Mouse (Mus musculus): Measurements from ENCODE around the gene Rbm3. TPM values are rescaled to one million over a fixed set of nuclear protein-coding genes. Genes with fewer than 3 reads are reported as not detected.
A peak's percentile ranks its signal among the peaks of the same experiment; 100 is the strongest.
"Not testable (repeated sequence)": the region's sequence is repeated elsewhere in the genome, so short reads cannot be mapped to it uniquely, and the experiment has no call there.

The Rbm3 gene
- polyA plus RNA-seq, 1 experiment from 2014 or later = 405 TPM

- H3K9ac ChIP-seq (ENCODE audit: low read depth, low read length) = no peak overlapping the region
- no peak for ATAC-seq
- no peak overlapping the region for H3K4me3 ChIP-seq (ENCODE audit: low read length)
- H3K36me3 ChIP-seq (ENCODE audit: control insufficient read depth, insufficient read depth, low read length) = no peaks in the 10 kb centered on the region
- 48% methylated on average over 4 of the region's 4 CpGs for WGBS
- H3K27me3 ChIP-seq (replicated peaks; ENCODE audit: control insufficient read depth, insufficient read depth, low read length) = no peaks in the 10 kb centered on the region
- H3K4me2 ChIP-seq (ENCODE audit: low read depth, low read length) = no peak overlapping the region
- H3K27ac ChIP-seq (ENCODE audit: low read length) = peak overlapping the region; percentile 50
- peaks cover 3% of the 10 kb centered on the region; the same call in 1 of the 2 replicates for H3K4me1 ChIP-seq (ENCODE audit: control insufficient read depth, insufficient read depth, low read length)
- no peaks in the 10 kb centered on the region for H3K9me3 ChIP-seq (ENCODE audit: control insufficient read depth, low read length)
These were observed 46.2 kb downstream of the Rbm3 start for GRCm38 (mm10) chrX:8099435-8099834.

- H3K36me3 ChIP-seq (ENCODE audit: control insufficient read depth, insufficient read depth, low read length) = no peaks in the 10 kb centered on the region
- H3K4me3 ChIP-seq (ENCODE audit: low read length) = peak overlapping the region; percentile 37
- WGBS = 20% methylated on average over 19 of the region's 19 CpGs
- no peaks in the 10 kb centered on the region for H3K9me3 ChIP-seq (ENCODE audit: control insufficient read depth, low read length)
- peaks cover 3% of the 10 kb centered on the region; the same call in 1 of the 2 replicates for H3K4me1 ChIP-seq (ENCODE audit: control insufficient read depth, insufficient read depth, low read length)
- H3K4me2 ChIP-seq (ENCODE audit: low read depth, low read length) = peak overlapping the region; percentile 40
- H3K27ac ChIP-seq (ENCODE audit: low read length) = peak overlapping the region; percentile 54; the same call in 1 of the 2 replicates
- no peaks in the 10 kb centered on the region for H3K27me3 ChIP-seq (replicated peaks; ENCODE audit: control insufficient read depth, insufficient read depth, low read length)
- H3K9ac ChIP-seq (ENCODE audit: low read depth, low read length) = no peak overlapping the region
- ATAC-seq = peak; percentile 95
These were observed 48.9 kb downstream of the Rbm3 start for GRCm38 (mm10) chrX:8096787-8097242.

DNA sequence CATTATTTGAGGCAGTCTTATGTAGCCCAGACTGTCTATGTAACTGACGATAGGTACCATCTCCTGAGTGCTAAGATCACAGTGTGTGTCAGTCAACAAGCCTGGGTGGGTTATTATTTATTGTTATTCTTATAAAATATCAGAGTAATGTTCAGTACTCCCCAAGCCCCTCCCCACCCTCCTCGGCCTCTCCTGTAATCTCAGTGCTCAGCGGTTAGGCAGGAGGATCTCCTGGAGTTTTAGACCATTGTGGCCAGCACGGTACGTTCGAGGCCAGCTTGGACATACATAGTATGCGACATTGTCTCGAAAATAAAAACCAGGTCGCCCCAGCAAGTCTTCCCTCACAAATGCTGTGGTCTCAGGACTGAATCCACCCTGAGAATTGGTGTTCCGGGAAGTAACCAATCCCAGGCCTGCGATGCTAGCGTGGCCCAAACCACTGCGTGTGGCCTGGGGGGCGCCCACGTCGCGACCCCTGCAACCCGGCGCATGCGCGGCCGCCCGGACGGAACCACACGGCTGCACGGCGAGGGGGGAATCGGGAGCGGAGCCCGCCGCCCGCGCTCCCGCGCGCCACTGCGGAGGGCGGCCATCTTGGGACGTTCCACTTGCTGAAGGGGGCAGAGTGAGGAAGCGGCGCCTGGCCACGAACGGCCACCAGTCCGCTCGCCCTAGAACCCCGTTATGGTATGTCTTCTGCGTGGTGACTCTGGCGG, 49.5 kb downstream of the Rbm3 start:
- not testable (repeated sequence) for H3K9ac ChIP-seq (ENCODE audit: low read depth, low read length); H3K27me3 ChIP-seq (replicated peaks; ENCODE audit: control insufficient read depth, insufficient read depth, low read length); H3K4me1 ChIP-seq (ENCODE audit: control insufficient read depth, insufficient read depth, low read length); H3K9me3 ChIP-seq (ENCODE audit: control insufficient read depth, low read length); H3K36me3 ChIP-seq (ENCODE audit: control insufficient read depth, insufficient read depth, low read length); H3K27ac ChIP-seq (ENCODE audit: low read length)
- Histone ChIP-seq H3K4me2 (ENCODE audit: low read depth, low read length) (peak overlapping the region; percentile 25; the same call in 1 of the 2 replicates), H3K4me3 (ENCODE audit: low read length) (peak overlapping the region; percentile 37)
- WGBS = 6% methylated on average over 19 of the region's 48 CpGs
- peak; percentile 91 for ATAC-seq

- Histone ChIP-seq H3K27ac (ENCODE audit: low read length) (no peak overlapping the region), H3K9me3 (ENCODE audit: control insufficient read depth, low read length) (no peaks in the 10 kb centered on the region), H3K4me1 (ENCODE audit: control insufficient read depth, insufficient read depth, low read length) (peaks cover under 1% of the 10 kb centered on the region; the same call in 1 of the 2 replicates), H3K4me2 (ENCODE audit: low read depth, low read length) (0 out of 2 replicates have a peak overlapping the region, but pooled peaks have one; percentile 25), H3K36me3 (ENCODE audit: control insufficient read depth, insufficient read depth, low read length) (no peaks in the 10 kb centered on the region), H3K4me3 (ENCODE audit: low read length) (no peak overlapping the region), H3K27me3 (replicated peaks; ENCODE audit: control insufficient read depth, insufficient read depth, low read length) (no peaks in the 10 kb centered on the region), H3K9ac (ENCODE audit: low read depth, low read length) (no peak overlapping the region)
- no peak for ATAC-seq
- WGBS = 72% methylated on average over 10 of the region's 10 CpGs
These were observed 50.1 kb downstream of the Rbm3 start for GRCm38 (mm10) chrX:8095546-8095945.

GRCm38 (mm10) chrX:8090954-8091347, 54.7 kb downstream of the Rbm3 start:
- 80% methylated on average over 4 of the region's 5 CpGs for WGBS
- H3K9ac ChIP-seq (ENCODE audit: low read depth, low read length); H3K27me3 ChIP-seq (replicated peaks; ENCODE audit: control insufficient read depth, insufficient read depth, low read length); H3K36me3 ChIP-seq (ENCODE audit: control insufficient read depth, insufficient read depth, low read length); H3K4me1 ChIP-seq (ENCODE audit: control insufficient read depth, insufficient read depth, low read length); H3K27ac ChIP-seq (ENCODE audit: low read length); H3K9me3 ChIP-seq (ENCODE audit: control insufficient read depth, low read length); H3K4me2 ChIP-seq (ENCODE audit: low read depth, low read length); H3K4me3 ChIP-seq (ENCODE audit: low read length); ATAC-seq: not testable (repeated sequence)

- H3K9ac ChIP-seq (ENCODE audit: low read depth, low read length) = no peak within 1 kb of the TSS
- no peak within 1 kb of the TSS for H3K4me3 ChIP-seq (ENCODE audit: low read length)
- no peaks in the 10 kb centered on the region for H3K4me1 ChIP-seq (ENCODE audit: control insufficient read depth, insufficient read depth, low read length)
- no peaks in the 10 kb centered on the region for H3K36me3 ChIP-seq (ENCODE audit: control insufficient read depth, insufficient read depth, low read length)
- H3K9me3 ChIP-seq (ENCODE audit: control insufficient read depth, low read length) = no peaks in the 10 kb centered on the region
- H3K4me2 ChIP-seq (ENCODE audit: low read depth, low read length) = no peak within 1 kb of the TSS
- no peaks in the 10 kb centered on the region for H3K27me3 ChIP-seq (replicated peaks; ENCODE audit: control insufficient read depth, insufficient read depth, low read length)
- no peak within 1 kb of the TSS for H3K27ac ChIP-seq (ENCODE audit: low read length)
- no peak for ATAC-seq
- 88% methylated on average over 14 of the region's 14 CpGs for WGBS
These were observed 55.2 kb downstream of the Rbm3 start, which contains the start of gene Was for GRCm38 (mm10) chrX:8090346-8090953. Was (minus strand) TSS chrX:8090498.

DNA sequence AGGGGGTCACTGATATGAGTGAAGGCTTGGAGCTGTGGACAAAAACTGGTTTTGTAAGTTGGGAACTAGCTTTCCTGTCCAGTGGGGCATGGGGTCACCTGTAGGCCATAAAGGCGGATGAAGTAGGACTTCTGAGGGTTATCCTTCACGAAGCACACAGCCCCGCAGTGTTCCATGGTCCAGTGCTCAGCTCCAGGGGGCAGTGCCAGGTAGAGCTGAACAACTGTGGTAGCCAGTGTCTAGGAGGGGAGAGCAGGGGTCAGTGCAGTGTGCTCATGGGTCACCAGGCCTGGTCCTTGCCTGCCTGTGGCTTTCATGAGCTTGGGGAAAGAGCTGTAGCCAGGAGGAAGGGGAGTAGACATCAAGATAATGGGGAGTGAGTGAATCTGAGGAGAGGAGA, 55.9 kb downstream of the Rbm3 start:
- H3K27ac ChIP-seq (ENCODE audit: low read length) = no peak overlapping the region
- no peaks in the 10 kb centered on the region for H3K9me3 ChIP-seq (ENCODE audit: control insufficient read depth, low read length)
- ATAC-seq = no peak
- no peak overlapping the region for H3K9ac ChIP-seq (ENCODE audit: low read depth, low read length)
- H3K36me3 ChIP-seq (ENCODE audit: control insufficient read depth, insufficient read depth, low read length) = no peaks in the 10 kb centered on the region
- H3K4me3 ChIP-seq (ENCODE audit: low read length) = no peak overlapping the region
- H3K4me2 ChIP-seq (ENCODE audit: low read depth, low read length) = no peak overlapping the region
- H3K4me1 ChIP-seq (ENCODE audit: control insufficient read depth, insufficient read depth, low read length) = no peaks in the 10 kb centered on the region
- WGBS = 97% methylated on average over 3 of the region's 3 CpGs
- H3K27me3 ChIP-seq (replicated peaks; ENCODE audit: control insufficient read depth, insufficient read depth, low read length) = no peaks in the 10 kb centered on the region

Other genes with a start within 250 kb of the Rbm3 start
- 95.3 and 101 TPM in 2 replicates for gene Pqbp1, start 246.6 kb downstream of the Rbm3 start, polyA plus RNA-seq (2015; fragmentation: Nextera tagmentation; extraction: Ambion mirVana)
- 132 and 141 TPM in 2 replicates for gene Timm17b, start 246.5 kb downstream of the Rbm3 start, polyA plus RNA-seq (2015; fragmentation: Nextera tagmentation; extraction: Ambion mirVana)
- gene Gm10491, start 238.0 kb downstream of the Rbm3 start, polyA plus RNA-seq (2015; fragmentation: Nextera tagmentation; extraction: Ambion mirVana) = not detected in 2 replicates
- gene Gm10490, start 236.3 kb downstream of the Rbm3 start, polyA plus RNA-seq (2015; fragmentation: Nextera tagmentation; extraction: Ambion mirVana) = not detected in 2 replicates
- 10.6 and 10.7 TPM in 2 replicates for gene Pcsk1n, start 226.1 kb downstream of the Rbm3 start, polyA plus RNA-seq (2015; fragmentation: Nextera tagmentation; extraction: Ambion mirVana)
- gene Eras, start 217.3 kb downstream of the Rbm3 start, polyA plus RNA-seq (2015; fragmentation: Nextera tagmentation; extraction: Ambion mirVana) = not detected in 2 replicates
- 16.8 and 17.3 TPM in 2 replicates for gene Hdac6, start 198.0 kb downstream of the Rbm3 start, polyA plus RNA-seq (2015; fragmentation: Nextera tagmentation; extraction: Ambion mirVana)
- gene Gata1, start 167.8 kb downstream of the Rbm3 start, polyA plus RNA-seq (2015; fragmentation: Nextera tagmentation; extraction: Ambion mirVana) = 0.93 and 2.5 TPM in 2 replicates
- gene Glod5, start 127.4 kb downstream of the Rbm3 start, polyA plus RNA-seq (2015; fragmentation: Nextera tagmentation; extraction: Ambion mirVana) = 8.8 and 12.7 TPM in 2 replicates
- 36.7 and 43.7 TPM in 2 replicates for gene Suv39h1, start 71.1 kb downstream of the Rbm3 start, polyA plus RNA-seq (2015; fragmentation: Nextera tagmentation; extraction: Ambion mirVana)
- gene Was, start 55.4 kb downstream of the Rbm3 start, polyA plus RNA-seq (2015; fragmentation: Nextera tagmentation; extraction: Ambion mirVana) = 0.61 and 0.87 TPM in 2 replicates
- gene Wdr13, start 13.0 kb downstream of the Rbm3 start, polyA plus RNA-seq (2015; fragmentation: Nextera tagmentation; extraction: Ambion mirVana) = 19.8 and 22.3 TPM in 2 replicates
- gene Tbc1d25, start 30.3 kb upstream of the Rbm3 start, polyA plus RNA-seq (2015; fragmentation: Nextera tagmentation; extraction: Ambion mirVana) = 8.6 and 10.0 TPM in 2 replicates
- gene Ebp, start 47.6 kb upstream of the Rbm3 start, polyA plus RNA-seq (2015; fragmentation: Nextera tagmentation; extraction: Ambion mirVana) = 101 and 102 TPM in 2 replicates
- 5.8 and 7.5 TPM in 2 replicates for gene Porcn, start 60.6 kb upstream of the Rbm3 start, polyA plus RNA-seq (2015; fragmentation: Nextera tagmentation; extraction: Ambion mirVana)
- 30.8 and 33.7 TPM in 2 replicates for gene Ftsj1, start 106.5 kb upstream of the Rbm3 start, polyA plus RNA-seq (2015; fragmentation: Nextera tagmentation; extraction: Ambion mirVana)
- gene Slc38a5, start 125.3 kb upstream of the Rbm3 start, polyA plus RNA-seq (2015; fragmentation: Nextera tagmentation; extraction: Ambion mirVana) = 9.5 and 11.0 TPM in 2 replicates
- gene Ssxb10, start 181.5 kb upstream of the Rbm3 start, polyA plus RNA-seq (2015; fragmentation: Nextera tagmentation; extraction: Ambion mirVana) = not detected in 2 replicates
- not detected in 2 replicates for gene Ssxb9, start 221.1 kb upstream of the Rbm3 start, polyA plus RNA-seq (2015; fragmentation: Nextera tagmentation; extraction: Ambion mirVana)

Measured in intestine, embryonic 16.5 days (tissue).